Mouse (Mus musculus) hindbrain, embryonic 12.5 days (tissue): ENCODE data around the gene Pnkp. TPM values are rescaled to one million over a fixed set of nuclear protein-coding genes. Genes with fewer than 3 reads are reported as not detected.

Source experiments
- ATAC-seq: fragments of 200-750 bp; cut with Nextera tagmentation; 2 replicates; pipeline ENCODE4 v1.8.0; 2017; ENCODE audit warnings: moderate TSS enrichment; ENCODE audit not compliant: low FRiP score
- H3K27ac ChIP-seq: fragments of 300-500 bp; sonication (generic); 2 replicates; pipeline ENCODE4 v1.5.1; 2016; ENCODE audit warnings: mild to moderate bottlenecking
- H3K27me3 ChIP-seq: fragments of 300-500 bp; sonication (generic); 2 replicates; pipeline ENCODE4 v1.6.1; 2016; ENCODE audit warnings: mild to moderate bottlenecking
- H3K36me3 ChIP-seq: fragments of 300-500 bp; sonication (generic); 2 replicates; pipeline ENCODE4 v1.6.1; 2016; ENCODE audit warnings: mild to moderate bottlenecking
- H3K4me1 ChIP-seq: fragments of 300-500 bp; sonication (generic); 2 replicates; pipeline ENCODE4 v1.6.1; 2016
- H3K4me2 ChIP-seq: fragments of 300-500 bp; sonication (generic); replicated peaks from 2 replicates; pipeline ENCODE4 v1.6.1; 2016; ENCODE audit warnings: mild to moderate bottlenecking
- H3K4me3 ChIP-seq: fragments of 300-500 bp; sonication (generic); 2 replicates; pipeline ENCODE4 v1.5.1; 2016; ENCODE audit warnings: mild to moderate bottlenecking
- H3K9ac ChIP-seq: fragments of 300-500 bp; sonication (generic); 2 replicates; pipeline ENCODE4 v1.6.1; 2016; ENCODE audit warnings: mild to moderate bottlenecking, moderate library complexity
- H3K9me3 ChIP-seq: fragments of 300-500 bp; sonication (generic); replicated peaks from 2 replicates; pipeline ENCODE4 v1.6.1; 2016; ENCODE audit warnings: mild to moderate bottlenecking
- WGBS: fragments of 180-500 bp; shearing (Covaris S2); methylation state at CpG from one replicate; pipeline ENCODE4 v1.1.7; 2016; 5-methylcytosine and 5-hydroxymethylcytosine counted together
- polyA plus RNA-seq: library from polyadenylated mRNA; unstranded; fragments of >200 nt; fragmentation: Nextera tagmentation; extraction: Ambion mirVana; gene quantifications from 2 replicates; pipeline ENCODE4 v1.2.1, GENCODE M21; 2016

The Pnkp gene
- polyA plus RNA-seq, 1 experiment from 2014 or later: 35.1 TPM

GRCm38 (mm10) chr7:44835373-44836015 is 21.4 kb upstream of the Pnkp start:
- Histone ChIP-seq H3K4me3 (no peak overlapping the region), H3K27me3 (peaks cover 29% of the 10 kb centered on the region), H3K27ac (no peak overlapping the region), H3K4me2 (no peak overlapping the region), H3K9ac (no peak overlapping the region), H3K9me3 (no peaks in the 10 kb centered on the region), H3K36me3 (peaks cover 21% of the 10 kb centered on the region), H3K4me1 (peaks cover 14% of the 10 kb centered on the region)
- 88% methylated on average over 1 of the region's 1 CpGs for WGBS
- no peak for ATAC-seq

GRCm38 (mm10) chr7:44836016-44836404 is 20.9 kb upstream of the Pnkp start:
- WGBS: 47% methylated on average over 3 of the region's 3 CpGs
- no peaks in the 10 kb centered on the region for H3K9me3 ChIP-seq
- H3K27ac ChIP-seq: no peak overlapping the region
- no peak overlapping the region for H3K4me2 ChIP-seq
- H3K9ac ChIP-seq: no peak overlapping the region
- peaks cover 21% of the 10 kb centered on the region for H3K36me3 ChIP-seq
- peaks cover 16% of the 10 kb centered on the region for H3K4me1 ChIP-seq
- H3K27me3 ChIP-seq: peaks cover 34% of the 10 kb centered on the region
- no peak for ATAC-seq
- H3K4me3 ChIP-seq: no peak overlapping the region

DNA sequence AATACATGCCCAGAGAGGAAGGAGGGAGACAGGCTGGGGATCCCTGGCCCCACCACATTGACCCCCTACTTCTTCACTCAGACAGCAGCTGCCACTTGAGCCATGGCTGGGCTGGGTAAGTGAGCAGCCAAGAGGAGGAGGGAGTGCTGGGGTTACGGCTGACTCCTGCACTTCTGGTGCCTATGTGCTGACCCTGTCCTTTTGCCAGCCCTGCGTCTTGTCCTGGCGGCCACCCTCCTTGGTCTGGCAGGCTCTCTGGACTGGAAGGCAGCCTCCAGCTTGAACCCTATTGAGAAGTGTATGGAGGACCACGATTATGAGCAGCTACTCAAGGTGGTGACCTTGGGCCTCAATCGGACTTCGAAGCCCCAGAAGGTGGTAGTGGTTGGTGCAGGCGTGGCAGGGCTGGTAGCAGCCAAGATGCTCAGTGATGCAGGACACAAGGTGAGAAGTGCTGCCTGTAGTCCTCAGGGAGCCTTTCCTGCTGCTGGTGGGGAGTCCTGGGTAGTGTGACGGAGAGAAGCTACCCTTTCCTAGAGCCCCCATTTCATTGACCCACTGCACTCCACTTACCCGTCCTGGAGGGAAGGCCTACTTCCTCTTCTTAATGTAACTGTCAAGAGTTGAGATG is 20.4 kb upstream of the Pnkp start:
- Histone ChIP-seq H3K9ac (no peak overlapping the region), H3K9me3 (no peaks in the 10 kb centered on the region), H3K4me2 (no peak overlapping the region), H3K27me3 (peaks cover 39% of the 10 kb centered on the region), H3K4me3 (no peak overlapping the region), H3K36me3 (peaks cover 21% of the 10 kb centered on the region), H3K4me1 (peaks cover 16% of the 10 kb centered on the region), H3K27ac (no peak overlapping the region)
- ATAC-seq: no peak
- WGBS: 83% methylated on average over 9 of the region's 9 CpGs

- Histone ChIP-seq H3K27ac (no peak overlapping the region), H3K4me3 (no peak overlapping the region), H3K4me2 (no peak overlapping the region), H3K9ac (no peak overlapping the region), H3K4me1 (peaks cover 16% of the 10 kb centered on the region), H3K27me3 (peaks cover 46% of the 10 kb centered on the region), H3K36me3 (peaks cover 29% of the 10 kb centered on the region), H3K9me3 (no peaks in the 10 kb centered on the region)
- ATAC-seq: no peak
- WGBS: 85% methylated on average over 6 of the region's 6 CpGs
Observed at GRCm38 (mm10) chr7:44838073-44838472, 18.9 kb upstream of the Pnkp start.

- peak overlapping the region; percentile 49 for H3K9ac ChIP-seq
- no peak for ATAC-seq
- H3K4me1 ChIP-seq: peaks cover 16% of the 10 kb centered on the region
- WGBS: 30% methylated on average over 11 of the region's 11 CpGs
- peak overlapping the region; percentile 28 for H3K4me3 ChIP-seq
- H3K4me2 ChIP-seq: peak overlapping the region; percentile 51
- no peaks in the 10 kb centered on the region for H3K9me3 ChIP-seq
- peaks cover 39% of the 10 kb centered on the region for H3K36me3 ChIP-seq
- peaks cover 46% of the 10 kb centered on the region for H3K27me3 ChIP-seq
- peak overlapping the region; percentile 4; the same call in 1 of the 2 replicates for H3K27ac ChIP-seq
Observed at GRCm38 (mm10) chr7:44839171-44839490, 17.8 kb upstream of the Pnkp start.

DNA sequence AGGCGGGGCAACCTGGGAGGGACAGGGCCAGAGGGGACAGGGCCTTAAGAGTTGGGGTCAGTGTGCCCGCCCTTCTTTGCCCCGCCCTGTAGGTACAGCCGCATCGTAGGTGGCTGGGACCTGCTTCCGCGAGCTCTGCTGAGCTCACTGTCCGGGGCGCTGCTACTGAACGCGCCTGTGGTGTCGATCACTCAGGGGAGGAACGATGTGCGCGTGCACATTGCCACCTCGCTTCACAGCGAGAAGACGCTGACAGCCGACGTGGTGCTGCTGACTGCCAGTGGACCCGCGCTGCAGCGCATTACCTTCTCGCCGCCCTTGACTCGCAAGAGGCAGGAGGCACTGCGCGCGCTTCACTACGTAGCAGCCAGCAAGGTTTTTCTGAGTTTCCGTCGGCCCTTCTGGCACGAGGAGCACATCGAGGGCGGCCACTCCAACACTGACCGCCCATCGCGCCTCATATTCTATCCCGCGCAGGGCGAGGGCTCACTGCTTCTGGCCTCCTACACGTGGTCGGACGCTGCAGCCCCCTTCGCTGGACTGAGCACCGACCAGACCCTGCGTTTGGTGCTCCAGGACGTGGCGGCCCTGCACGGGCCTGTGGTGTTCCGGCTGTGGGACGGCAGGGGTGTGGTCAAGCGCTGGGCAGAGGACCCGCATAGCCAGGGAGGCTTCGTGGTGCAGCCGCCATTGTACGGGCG is 17.3 kb upstream of the Pnkp start:
- H3K27ac ChIP-seq: no peak overlapping the region
- H3K4me3 ChIP-seq: peak overlapping the region; percentile 28
- ATAC-seq: peak; percentile 61
- no peaks in the 10 kb centered on the region for H3K9me3 ChIP-seq
- H3K9ac ChIP-seq: peak overlapping the region; percentile 49
- peaks cover 44% of the 10 kb centered on the region for H3K36me3 ChIP-seq
- peaks cover 16% of the 10 kb centered on the region for H3K4me1 ChIP-seq
- WGBS: under 1% methylated on average over 58 of the region's 58 CpGs
- peaks cover 46% of the 10 kb centered on the region for H3K27me3 ChIP-seq
- peak overlapping the region; percentile 51 for H3K4me2 ChIP-seq

- H3K4me2 ChIP-seq: peak overlapping the region; percentile 51
- WGBS: 61% methylated on average over 14 of the region's 14 CpGs
- no peak overlapping the region for H3K27ac ChIP-seq
- ATAC-seq: no peak
- peak overlapping the region; percentile 28; the same call in 1 of the 2 replicates for H3K4me3 ChIP-seq
- H3K4me1 ChIP-seq: peaks cover 16% of the 10 kb centered on the region
- H3K36me3 ChIP-seq: peaks cover 52% of the 10 kb centered on the region
- H3K9ac ChIP-seq: peak overlapping the region; percentile 49; the same call in 1 of the 2 replicates
- H3K27me3 ChIP-seq: peaks cover 46% of the 10 kb centered on the region
- no peaks in the 10 kb centered on the region for H3K9me3 ChIP-seq
Observed at GRCm38 (mm10) chr7:44840426-44840825, 16.5 kb upstream of the Pnkp start.

- H3K4me3 ChIP-seq: no peak overlapping the region
- H3K9me3 ChIP-seq: no peaks in the 10 kb centered on the region
- no peak overlapping the region for H3K9ac ChIP-seq
- peaks cover 65% of the 10 kb centered on the region for H3K36me3 ChIP-seq
- 90% methylated on average over 8 of the region's 8 CpGs for WGBS
- H3K4me1 ChIP-seq: peaks cover 16% of the 10 kb centered on the region
- H3K27me3 ChIP-seq: peaks cover 46% of the 10 kb centered on the region
- ATAC-seq: no peak
- H3K4me2 ChIP-seq: no peak overlapping the region
- H3K27ac ChIP-seq: no peak overlapping the region
Observed at GRCm38 (mm10) chr7:44841825-44842463, 15.0 kb upstream of the Pnkp start.

DNA sequence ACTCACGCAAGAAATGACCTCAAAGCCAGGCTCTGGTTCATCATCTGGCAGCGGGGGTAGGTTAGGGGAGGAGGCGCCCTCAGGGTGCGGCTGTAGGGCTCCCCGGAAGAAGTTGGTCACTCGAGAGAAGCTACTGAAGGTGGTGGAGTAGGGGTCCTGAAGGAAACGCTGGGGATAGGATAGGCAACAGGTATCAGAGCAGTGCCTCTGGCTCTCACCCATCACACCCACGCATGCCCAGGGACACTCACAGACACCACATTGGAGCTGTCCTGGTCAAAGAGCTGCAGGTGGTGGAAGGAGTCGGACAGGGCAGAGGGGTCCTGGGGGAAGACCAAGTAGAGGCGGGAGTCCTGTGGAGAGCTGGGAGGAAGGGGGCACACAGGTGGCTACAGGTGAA is 11.9 kb upstream of the Pnkp start:
- no peaks in the 10 kb centered on the region for H3K9me3 ChIP-seq
- no peak overlapping the region for H3K4me3 ChIP-seq
- WGBS: 92% methylated on average over 10 of the region's 10 CpGs
- H3K4me2 ChIP-seq: no peak overlapping the region
- ATAC-seq: no peak
- peaks cover 65% of the 10 kb centered on the region for H3K36me3 ChIP-seq
- no peak overlapping the region for H3K27ac ChIP-seq
- H3K9ac ChIP-seq: no peak overlapping the region
- H3K27me3 ChIP-seq: peaks cover 22% of the 10 kb centered on the region
- H3K4me1 ChIP-seq: peaks cover 16% of the 10 kb centered on the region

DNA sequence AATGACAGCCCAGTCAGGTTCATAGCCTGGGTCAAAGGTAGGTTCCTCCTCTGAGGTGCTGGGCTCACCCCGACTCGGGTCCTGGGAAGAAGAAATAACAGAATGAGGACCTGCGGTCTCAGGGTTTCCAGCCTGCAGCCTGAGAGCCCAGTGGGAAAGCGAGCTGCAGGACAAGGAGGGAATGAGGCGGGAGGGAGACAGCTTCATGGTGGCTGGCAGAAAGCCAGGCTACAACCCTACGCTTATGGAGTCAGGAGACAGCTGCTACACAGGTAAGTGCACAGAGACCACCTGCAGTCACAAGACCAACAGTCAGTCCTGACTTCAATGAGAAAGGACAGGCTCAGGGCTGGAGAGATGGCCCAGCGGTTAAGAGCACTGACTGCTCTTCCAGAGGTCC is 10.1 kb upstream of the Pnkp start:
- H3K9me3 ChIP-seq: no peaks in the 10 kb centered on the region
- peak overlapping the region; percentile 35; the same call in 1 of the 2 replicates for H3K9ac ChIP-seq
- no peak overlapping the region for H3K4me2 ChIP-seq
- H3K27me3 ChIP-seq: peaks cover 4% of the 10 kb centered on the region; the same call in 1 of the 2 replicates
- no peak overlapping the region for H3K27ac ChIP-seq
- no peak for ATAC-seq
- H3K4me3 ChIP-seq: no peak overlapping the region
- 89% methylated on average over 7 of the region's 7 CpGs for WGBS
- peaks cover 21% of the 10 kb centered on the region for H3K4me1 ChIP-seq
- peaks cover 49% of the 10 kb centered on the region for H3K36me3 ChIP-seq

- H3K4me2 ChIP-seq: peak overlapping the region; percentile 78
- ATAC-seq: no peak
- H3K9me3 ChIP-seq: no peaks in the 10 kb centered on the region
- no peak overlapping the region for H3K27ac ChIP-seq
- peak overlapping the region; percentile 59 for H3K9ac ChIP-seq
- H3K4me3 ChIP-seq: peak overlapping the region; percentile 70
- peaks cover 25% of the 10 kb centered on the region for H3K4me1 ChIP-seq
- H3K27me3 ChIP-seq: no peaks in the 10 kb centered on the region
- peaks cover 43% of the 10 kb centered on the region for H3K36me3 ChIP-seq
- 81% methylated on average over 5 of the region's 5 CpGs for WGBS
Observed at GRCm38 (mm10) chr7:44847772-44848171, 9.2 kb upstream of the Pnkp start.
